Mouse (Mus musculus) thymus, adult 2 months (tissue): ENCODE measurements at regions not wholly inside any gene's neighbourhood (a gene's known extent, or its start where the extent isn't known, plus 50 kb on each side); places are given as distances from the start of the nearest gene placed in this dataset.

Source experiments
- DNase-seq: peaks from one replicate; pipeline ENCODE4 v3.0.0; 2021
- H3K27ac ChIP-seq: fragments of 200-500 bp; 2 replicates; pipeline ENCODE4 v1.5.1; 2012; ENCODE audit warnings: low read length, control low read depth; ENCODE audit not compliant: control insufficient read depth, insufficient read depth
- H3K27me3 ChIP-seq: fragments of 200-500 bp; 2 replicates; pipeline ENCODE4 v1.6.1; 2012; ENCODE audit warnings: mild to moderate bottlenecking, low read length, moderate library complexity, mixed read lengths; ENCODE audit not compliant: control insufficient read depth, insufficient read depth
- H3K36me3 ChIP-seq: fragments of 200-500 bp; 2 replicates; pipeline ENCODE4 v1.6.1; 2012; ENCODE audit warnings: mild to moderate bottlenecking, low read length, moderate library complexity; ENCODE audit not compliant: control insufficient read depth, insufficient read depth
- H3K4me1 ChIP-seq: fragments of 200-500 bp; replicated peaks from 2 replicates; pipeline ENCODE4 v1.6.1; 2012; ENCODE audit warnings: low read length; ENCODE audit not compliant: control insufficient read depth, insufficient read depth
- H3K4me3 ChIP-seq: fragments of 200-500 bp; 2 replicates; pipeline ENCODE4 v1.5.1; 2012; ENCODE audit warnings: mild to moderate bottlenecking, low read length, control low read depth, moderate library complexity; ENCODE audit not compliant: control insufficient read depth, insufficient read depth
- CTCF ChIP-seq: fragments of 200-500 bp; IDR thresholded peaks from 2 replicates; pipeline ENCODE4 v1.5.1; 2012; ENCODE audit warnings: mild to moderate bottlenecking, control low read depth, low read length, moderate library complexity, borderline replicate concordance; ENCODE audit not compliant: control insufficient read depth, poor library complexity, insufficient read depth; ENCODE audit errors: extremely low read depth
- POLR2A ChIP-seq: fragments of 200-500 bp; IDR thresholded peaks from 2 replicates; pipeline ENCODE4 v1.6.1; 2012; ENCODE audit warnings: mild to moderate bottlenecking, low read length, control low read depth, moderate library complexity; ENCODE audit not compliant: control insufficient read depth, poor library complexity, insufficient read depth; ENCODE audit errors: extremely low read depth
- WGBS: fragments of 180-500 bp; shearing (Covaris S2); methylation state at CpG from one replicate; pipeline ENCODE4 v1.1.7; 2018; 5-methylcytosine and 5-hydroxymethylcytosine counted together

- Histone ChIP-seq H3K27ac (no peak overlapping the region), H3K4me1 (no peaks in the 10 kb centered on the region), H3K4me3 (no peak overlapping the region), H3K36me3 (no peaks in the 10 kb centered on the region), H3K27me3 (no peaks in the 10 kb centered on the region)
- WGBS = 27% methylated on average over 4 of the region's 4 CpGs
- DNase-seq = peak; percentile 32
- TF ChIP-seq CTCF (peak; percentile 32; the same call in 1 of the 2 replicates), POLR2A (no peak)
These were observed 86.6 kb upstream of the Ercc4 start for GRCm38 (mm10) chr16:13022875-13023274.

- Histone ChIP-seq H3K27me3 (no peaks in the 10 kb centered on the region), H3K4me3 (no peak overlapping the region), H3K36me3 (no peaks in the 10 kb centered on the region), H3K27ac (no peak overlapping the region), H3K4me1 (no peaks in the 10 kb centered on the region)
- WGBS = 59% methylated on average over 3 of the region's 3 CpGs
- TF ChIP-seq CTCF (no peak), POLR2A (no peak)
- no peak for DNase-seq
These were observed 84.1 kb upstream of the Ercc4 start for GRCm38 (mm10) chr16:13025393-13025792.

- Histone ChIP-seq H3K4me3 (no peak overlapping the region), H3K4me1 (no peaks in the 10 kb centered on the region), H3K27me3 (no peaks in the 10 kb centered on the region), H3K36me3 (no peaks in the 10 kb centered on the region), H3K27ac (no peak overlapping the region)
- no peak for DNase-seq
- TF ChIP-seq CTCF = no peak
- TF ChIP-seq POLR2A = no peak
- WGBS = 95% methylated on average over 5 of the region's 5 CpGs
These were observed 75.3 kb upstream of the Ercc4 start for GRCm38 (mm10) chr16:13034136-13034535.

GRCm38 (mm10) chr16:13036596-13036995 lies 72.9 kb upstream of the Ercc4 start:
- DNase-seq = no peak
- WGBS = 96% methylated on average over 4 of the region's 4 CpGs
- no peak overlapping the region for H3K4me3 ChIP-seq
- no peaks in the 10 kb centered on the region for H3K27me3 ChIP-seq
- no peak overlapping the region for H3K27ac ChIP-seq
- no peaks in the 10 kb centered on the region for H3K4me1 ChIP-seq
- no peaks in the 10 kb centered on the region for H3K36me3 ChIP-seq
- no peak for TF ChIP-seq POLR2A
- TF ChIP-seq CTCF = no peak

- WGBS = 90% methylated on average over 15 of the region's 15 CpGs
- Histone ChIP-seq H3K4me1 (no peaks in the 10 kb centered on the region), H3K27me3 (no peaks in the 10 kb centered on the region), H3K27ac (no peak overlapping the region), H3K36me3 (no peaks in the 10 kb centered on the region), H3K4me3 (no peak overlapping the region)
- TF ChIP-seq CTCF (no peak), POLR2A (no peak)
- DNase-seq = no peak
These were observed 69.0 kb upstream of the Ercc4 start for GRCm38 (mm10) chr16:13040312-13041100.

GRCm38 (mm10) chr16:13041356-13041755 lies 68.1 kb upstream of the Ercc4 start:
- no peaks in the 10 kb centered on the region for H3K36me3 ChIP-seq
- TF ChIP-seq POLR2A (no peak), CTCF (no peak)
- no peaks in the 10 kb centered on the region for H3K27me3 ChIP-seq
- WGBS = 91% methylated on average over 3 of the region's 3 CpGs
- H3K4me3 ChIP-seq = no peak overlapping the region
- H3K27ac ChIP-seq = no peak overlapping the region
- DNase-seq = no peak
- no peaks in the 10 kb centered on the region for H3K4me1 ChIP-seq
